Comparison of ENCODE assay signal across 8 mouse cellular contexts in genomic region chr10:26695212-26695933, GRCm38 (mm10). TPM values are rescaled to one million over a fixed set of nuclear protein-coding genes. Genes with fewer than 3 reads are reported as not detected.
A peak's percentile ranks its signal among the peaks of the same experiment; 100 is the strongest.
DNase-seq lines count a peak whose midpoint lies in the region.

No protein-coding gene starts in this region.

- WGBS in macrophage (ENCODE audit: missing documents), result 4% methylated on average over 25 of the region's 25 CpGs

- no peak overlapping the region for H3K27ac ChIP-seq in macrophage

- peak overlapping the region; percentile 4; the same call in 1 of the 2 replicates for H3K4me3 ChIP-seq in macrophage (ENCODE audit: inconsistent target)

- H3K36me3 ChIP-seq in macrophage (ENCODE audit: inconsistent target), result no peaks in the 10 kb centered on the region

- H3K79me2 ChIP-seq in macrophage (ENCODE audit: inconsistent target), result no peaks in the 10 kb centered on the region

- peak; percentile 25 to 40 for DNase-seq in cerebellum, postnatal 4 days (ENCODE audit: low spot score in 2 of 2)
- DNase-seq in cerebellum, adult 8-10 months, result no peak
- DNase-seq in T-cell, adult 2 months (ENCODE audit: low spot score), result peak; percentile 1
- peak; percentile 63 for DNase-seq in forelimb bud, embryonic 11.5 days (ENCODE audit: low read depth, low spot score)
- peak; percentile 29 to 30 for DNase-seq in layer of hippocampus, adult 8-10 months (ENCODE audit: low spot score in 2 of 2)
- peak; percentile 63 for DNase-seq in right cerebral cortex, postnatal 25 days
- DNase-seq in urinary bladder, adult 18-20 months (ENCODE audit: low spot score in 2 of 2), result no peak

RNA-seq across cellular contexts. Expression of gene Arhgap18, which starts 57.8 kb away (rescaled TPM):
- 1 to 10 TPM; 5.4 to 9.6 (median 7.7) TPM for total RNA-seq in layer of hippocampus, adult 8-10 months (2022)
- total RNA-seq in macrophage (2018; cell fraction: chromatin; rRNA removed), result 100 to 1,000 TPM in 12 of 26 experiments, 10 to 100 TPM in 13, 1 to 10 TPM in 1; 9.8 to 313 (median 97.8) TPM
- total RNA-seq in macrophage (2018; cell fraction: cytosol; rRNA removed), result 100 to 1,000 TPM in 12 of 26 experiments, 10 to 100 TPM in 14; 26.4 to 139 (median 67.3) TPM
- 100 to 1,000 TPM in 9 of 26 experiments, 10 to 100 TPM in 17; 16.2 to 229 (median 60.6) TPM for total RNA-seq in macrophage (2018; cell fraction: nucleus; rRNA removed)
- polyA plus RNA-seq in macrophage (2018), result 75.5 to 214 TPM (median 76.1 TPM) in 3 replicates

Comparison
In these comparisons a context has a peak if more than half of its experiments do, and no peak if none do; other contexts are left out.
1. DNase-seq: peak in cerebellum, postnatal 4 days (2 of 2), T-cell, adult 2 months (single experiment), forelimb bud, embryonic 11.5 days (single experiment), layer of hippocampus, adult 8-10 months (2 of 2) and right cerebral cortex, postnatal 25 days (single experiment); none in cerebellum, adult 8-10 months (single experiment) and urinary bladder, adult 18-20 months (0 of 2).